Mouse (Mus musculus) mature B cell (primary cell): ENCODE measurements around the gene Flywch1.

Experiments
- in situ Hi-C: fragments of 300-500 bp; cut with MboI; formaldehyde crosslinking; loops from 2 replicates; pipeline ENCODE4 v1.14.3; 2019

Flywch1 gene

DNA sequence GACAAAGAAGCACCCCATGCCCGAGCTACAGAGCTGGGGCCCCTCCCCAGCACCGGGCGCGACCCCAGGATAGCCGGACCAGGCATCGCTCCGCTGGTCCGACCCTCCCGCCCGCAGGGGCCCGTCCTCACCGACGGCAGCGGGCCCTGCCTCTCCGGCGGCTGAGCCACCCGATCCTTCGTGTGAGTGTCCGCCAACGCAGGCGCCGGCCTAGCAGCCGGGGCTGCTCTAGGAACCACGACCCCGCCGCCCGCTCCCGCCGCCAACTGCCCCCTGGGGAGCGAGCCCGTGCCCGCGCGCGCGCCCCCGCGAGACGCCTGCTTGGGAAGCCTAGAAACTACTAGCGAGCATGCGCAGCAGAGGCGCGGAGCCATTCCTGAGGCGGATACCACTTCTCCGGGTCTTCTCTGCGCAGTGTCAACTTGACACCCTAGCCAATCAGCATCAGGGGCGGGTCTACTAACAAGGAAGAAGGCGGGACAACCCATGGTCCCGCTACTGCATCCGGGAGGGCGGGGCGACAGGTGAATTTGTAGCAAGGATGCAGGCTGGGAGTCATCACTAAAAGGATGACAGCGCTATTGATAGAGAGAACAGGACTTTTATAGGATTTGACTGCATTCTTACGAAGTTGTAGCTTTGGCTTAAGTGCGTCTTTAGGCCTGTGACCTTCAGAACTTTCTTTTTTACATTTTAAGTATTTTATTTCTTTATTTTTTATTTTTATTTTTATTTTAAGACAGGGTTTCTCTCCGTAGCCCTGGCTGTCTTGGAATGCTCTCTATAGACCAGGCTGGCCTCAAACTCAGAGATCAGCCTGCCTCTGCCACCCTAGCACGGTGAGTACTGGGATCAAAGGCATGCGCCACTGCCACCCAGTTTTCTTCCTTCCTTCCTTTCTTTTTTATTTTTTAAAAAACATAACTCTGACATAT, at the start of gene Flywch1:
TSS of gene Flywch1 (minus strand) at position 319 of the 935 bp plus-strand sequence.
- in situ Hi-C loops = loop anchor here (10.0 kb wide), 1 partner anchor 183 kb away; the partner anchor contains the start of gene Sbpl

- in situ Hi-C loops = no loop called here
Measured at GRCm38 (mm10) chr17:23820731-23821130, 49.3 kb upstream of the Flywch1 start.

GRCm38 (mm10) chr17:23819235-23819634, 47.8 kb upstream of the Flywch1 start:
- in situ Hi-C loops = no loop called here

DNA sequence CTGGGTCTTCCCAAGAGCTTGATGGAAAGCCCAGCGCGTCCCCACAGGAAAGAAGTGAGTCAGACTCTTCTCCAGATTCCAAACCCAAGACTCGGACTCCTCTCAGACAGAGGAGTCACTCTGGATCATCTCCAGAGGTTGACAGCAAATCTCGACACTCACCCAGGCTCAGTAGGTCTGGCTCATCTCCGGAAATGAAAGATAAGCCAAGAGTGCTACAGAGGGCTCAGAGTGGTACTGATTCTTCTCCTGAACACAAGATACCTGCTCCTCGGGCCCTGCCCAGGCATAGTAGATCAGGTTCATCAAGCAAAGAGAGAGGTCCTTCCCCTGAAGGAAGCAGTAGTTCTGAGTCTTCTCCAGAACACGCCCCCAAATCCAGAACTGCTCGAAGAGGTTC, 47.2 kb upstream of the Flywch1 start:
- in situ Hi-C loops = no loop called here

DNA sequence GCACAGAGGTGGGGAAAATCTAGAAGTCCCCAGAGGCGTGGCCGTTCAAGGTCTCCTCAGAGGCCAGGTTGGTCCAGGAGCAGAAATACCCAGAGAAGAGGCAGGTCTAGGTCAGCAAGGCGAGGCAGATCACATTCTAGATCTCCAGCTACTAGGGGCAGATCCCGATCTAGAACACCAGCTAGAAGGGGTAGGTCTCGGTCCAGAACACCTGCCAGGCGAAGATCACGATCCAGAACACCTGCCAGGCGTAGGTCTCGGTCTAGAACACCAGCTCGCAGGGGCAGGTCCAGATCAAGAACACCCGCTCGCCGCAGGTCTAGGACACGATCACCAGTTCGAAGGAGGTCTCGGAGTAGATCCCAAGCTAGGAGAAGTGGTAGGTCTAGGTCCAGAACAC, 44.2 kb upstream of the Flywch1 start:
- in situ Hi-C loops = no loop called here

DNA sequence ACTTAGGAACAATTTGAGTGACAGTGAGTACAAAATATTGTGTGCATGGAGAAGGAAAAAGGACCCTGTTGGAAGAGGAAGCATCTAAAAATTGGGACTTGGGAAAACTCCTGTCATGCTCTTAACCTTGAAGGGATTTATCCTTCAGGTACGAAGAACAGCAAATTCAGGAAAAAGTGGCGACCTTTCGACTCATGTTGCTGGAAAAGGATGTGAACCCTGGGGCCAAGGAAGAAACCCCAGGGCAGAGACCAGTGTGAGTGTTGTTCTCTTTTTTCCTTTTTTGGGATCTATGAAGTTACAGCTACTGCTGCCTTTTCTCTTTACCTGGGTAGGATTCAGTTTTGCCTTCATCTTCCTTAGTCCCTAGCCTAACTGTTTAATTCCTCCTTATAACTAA, 36.5 kb upstream of the Flywch1 start:
- in situ Hi-C loops = no loop called here

- in situ Hi-C loops = no loop called here
Measured at GRCm38 (mm10) chr17:23806867-23807266, 35.5 kb upstream of the Flywch1 start.

DNA sequence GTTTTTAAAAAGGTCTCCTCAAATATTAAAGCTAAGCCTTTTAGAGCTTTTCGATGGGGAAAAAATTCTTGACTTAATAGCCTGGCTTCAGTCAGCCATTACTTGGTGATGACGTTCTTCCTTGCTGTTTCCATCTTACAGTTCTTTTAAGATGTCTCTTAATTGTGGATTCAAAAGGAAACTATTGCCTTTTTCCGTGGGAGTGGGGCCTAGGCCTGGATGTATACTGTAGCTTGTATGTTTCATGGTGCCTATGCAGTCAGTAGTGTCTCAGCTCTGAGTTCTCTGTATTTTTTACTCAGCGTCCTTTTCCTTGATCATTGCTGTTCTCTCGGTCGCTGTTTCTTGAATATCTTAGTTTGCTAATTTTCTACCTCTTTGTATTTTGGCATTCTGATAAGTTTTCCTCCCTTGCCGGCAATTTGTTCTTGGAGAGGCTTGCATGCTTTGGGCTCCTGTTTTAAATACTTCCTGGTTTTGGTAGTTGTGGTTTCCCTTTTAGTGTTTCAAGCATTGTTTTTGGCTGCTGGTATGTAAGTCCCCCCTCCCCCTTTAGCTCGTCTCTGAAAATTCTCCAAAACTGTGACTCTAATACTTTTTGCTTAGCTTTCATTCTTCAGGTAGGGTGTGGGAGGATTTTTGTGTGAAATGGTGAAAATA, 33.2 kb upstream of the Flywch1 start:
- in situ Hi-C loops = no loop called here

DNA sequence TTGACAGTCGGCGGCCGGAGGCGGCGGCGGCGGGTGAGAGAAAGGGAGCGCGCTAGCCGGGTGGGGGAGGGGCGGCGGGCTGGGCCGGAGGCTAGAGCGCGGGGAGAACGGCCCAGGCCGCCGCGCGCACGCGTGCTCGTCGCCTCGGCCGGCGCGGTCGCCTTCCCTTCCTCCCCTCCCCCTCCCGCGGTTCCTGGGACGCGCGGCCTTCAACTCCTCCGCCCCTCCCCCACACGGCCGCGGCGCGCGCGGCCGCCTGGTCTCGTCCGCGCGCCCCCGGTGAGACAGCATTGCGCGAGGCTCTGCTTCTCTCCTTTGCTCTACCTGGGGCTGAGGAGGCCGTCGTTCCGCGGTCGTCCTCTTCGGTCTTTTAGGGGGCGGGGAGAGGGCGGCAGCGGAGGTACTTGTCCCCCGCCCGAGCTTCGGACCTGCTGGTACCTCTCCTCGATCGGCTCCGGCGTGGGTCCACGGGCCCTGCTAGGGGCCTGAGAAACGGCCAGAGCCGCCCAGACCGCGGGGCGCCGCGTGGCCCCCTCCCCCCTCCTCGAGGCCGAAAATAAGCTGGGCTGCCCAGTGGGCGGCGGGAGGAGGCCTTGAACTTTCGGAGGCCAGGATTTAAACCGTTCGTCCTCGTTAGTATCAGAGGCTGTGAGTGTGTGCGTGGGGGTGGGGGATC, 32.1 kb upstream of the Flywch1 start:
- in situ Hi-C loops = no loop called here

GRCm38 (mm10) chr17:23802746-23803365, 31.5 kb upstream of the Flywch1 start:
- in situ Hi-C loops = no loop called here

DNA sequence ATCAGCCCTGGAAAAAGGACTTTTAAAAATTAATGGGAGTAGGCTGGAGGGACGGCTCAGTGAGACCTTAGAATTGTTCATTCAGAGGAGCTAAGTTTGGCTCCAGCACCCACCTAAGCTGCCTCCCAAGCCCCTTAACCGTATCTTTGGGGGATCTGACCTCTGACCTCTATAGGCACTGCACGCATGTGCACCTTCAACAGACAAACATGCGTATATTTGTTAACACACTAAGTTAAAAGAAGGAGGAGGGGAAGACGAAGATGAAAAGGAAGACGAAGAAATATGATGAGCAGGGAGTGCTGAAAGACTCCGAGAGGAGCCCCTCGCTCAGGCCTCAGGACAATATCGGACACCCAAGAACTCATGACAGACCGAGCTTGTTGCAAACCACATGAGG, 30.2 kb upstream of the Flywch1 start:
- in situ Hi-C loops = no loop called here

DNA sequence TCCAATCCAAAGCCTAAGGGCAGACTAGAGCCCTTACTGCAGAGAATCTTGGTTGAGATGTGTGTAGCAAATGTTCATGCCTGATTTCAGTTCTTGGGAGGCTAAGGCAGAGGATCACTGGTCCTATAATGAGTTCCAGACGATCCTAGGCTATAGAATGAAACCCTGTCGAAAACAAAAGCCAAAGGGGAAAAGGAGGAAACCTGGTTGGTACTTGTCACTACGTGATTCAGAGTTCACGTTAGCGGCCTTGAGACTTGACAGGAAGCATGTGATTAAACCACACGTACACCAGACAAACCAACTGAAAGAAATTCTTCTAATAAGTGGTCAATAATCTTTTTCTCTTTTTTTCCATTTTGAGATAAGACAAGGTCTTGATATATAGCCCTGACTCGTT, 25.9 kb upstream of the Flywch1 start:
- in situ Hi-C loops = no loop called here

DNA sequence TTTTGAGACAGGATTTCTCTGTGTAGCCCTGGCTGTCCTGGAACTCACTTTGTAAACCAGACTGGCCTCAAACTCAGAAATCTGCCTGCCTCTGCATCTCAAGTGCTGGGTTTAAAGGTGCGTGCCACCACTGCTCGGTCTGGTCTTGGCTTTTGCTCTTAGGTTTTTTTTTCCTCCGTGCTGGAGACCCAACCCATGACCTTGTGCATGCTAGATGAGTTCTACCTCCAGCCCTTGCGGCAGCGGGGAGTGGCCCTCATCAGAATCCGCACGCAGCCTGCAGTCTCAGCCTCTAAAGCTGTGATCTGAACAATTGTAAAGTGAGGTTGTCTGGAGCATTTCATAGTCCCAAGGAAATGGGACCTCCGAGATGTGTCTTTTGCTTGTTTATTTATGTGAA, 23.9 kb upstream of the Flywch1 start:
- in situ Hi-C loops = no loop called here

GRCm38 (mm10) chr17:23791079-23791357, 19.6 kb upstream of the Flywch1 start:
- in situ Hi-C loops = no loop called here

DNA sequence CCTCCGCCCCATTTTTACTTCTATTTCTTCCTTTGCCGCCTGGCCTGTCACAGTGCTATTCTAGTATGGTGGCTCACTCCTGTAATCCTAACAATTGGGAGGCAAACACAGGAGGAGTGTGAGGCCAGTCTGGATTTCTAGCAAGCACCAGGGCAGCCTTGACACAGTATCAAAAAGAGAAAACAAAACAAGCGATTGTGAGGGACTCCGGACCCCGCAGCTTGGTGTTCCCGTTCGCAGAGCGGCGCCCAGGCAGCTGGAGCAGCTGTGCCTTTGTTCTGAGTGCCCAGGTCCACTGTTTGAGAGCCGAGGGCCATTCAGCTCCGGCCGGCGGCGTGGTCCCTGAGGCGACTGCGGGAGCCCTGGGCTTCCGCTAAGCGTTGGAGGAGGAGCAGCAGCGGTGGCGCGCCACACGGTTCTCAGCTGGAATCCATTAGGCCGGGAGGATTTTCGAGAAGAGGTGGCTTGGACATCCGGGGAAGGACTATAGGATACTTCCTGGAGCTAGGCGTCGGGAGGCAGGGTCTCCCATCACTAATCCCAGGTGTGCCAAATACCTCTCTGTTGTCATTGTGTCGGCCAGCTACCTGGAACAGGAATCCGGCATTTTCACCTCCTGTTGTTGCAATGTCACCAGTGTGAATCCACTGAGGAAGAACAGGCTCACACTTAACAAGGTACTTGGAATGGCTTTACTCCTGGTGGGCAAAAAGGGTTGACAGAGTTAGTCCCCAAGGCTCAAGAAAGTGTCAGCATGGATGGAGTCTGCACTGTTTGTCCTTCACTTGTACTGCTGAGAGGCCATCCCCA, 19.1 kb upstream of the Flywch1 start, which contains the start of gene Srrm2:
TSS of gene Srrm2 (plus strand) at position 264 of the 810 bp plus-strand sequence.
- in situ Hi-C loops = no loop called here

DNA sequence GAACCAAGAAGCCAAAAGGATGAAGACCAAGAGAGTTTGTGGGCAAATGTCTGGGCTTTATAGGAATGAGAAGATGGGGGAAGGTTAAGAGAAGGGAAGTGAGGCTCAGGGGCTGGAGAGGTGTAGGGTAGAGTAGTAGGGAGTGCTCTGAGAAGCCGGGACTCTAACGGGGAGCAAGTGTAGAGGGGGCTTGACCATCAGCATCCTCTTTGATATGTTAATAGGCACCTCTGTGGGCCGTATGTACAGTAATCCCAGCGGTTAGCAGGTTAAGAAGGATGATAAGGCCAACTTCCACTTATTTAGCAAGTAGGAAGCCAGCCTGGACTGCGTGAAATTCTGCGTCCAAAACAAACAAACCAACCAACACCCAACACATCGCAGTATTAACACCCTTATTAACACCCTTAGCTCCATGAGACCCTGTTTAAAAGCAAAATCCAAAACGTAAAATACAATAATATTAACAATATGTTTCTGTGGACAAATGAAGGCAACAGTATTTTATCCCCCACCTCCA, 18.4 kb upstream of the Flywch1 start:
- in situ Hi-C loops = no loop called here

DNA sequence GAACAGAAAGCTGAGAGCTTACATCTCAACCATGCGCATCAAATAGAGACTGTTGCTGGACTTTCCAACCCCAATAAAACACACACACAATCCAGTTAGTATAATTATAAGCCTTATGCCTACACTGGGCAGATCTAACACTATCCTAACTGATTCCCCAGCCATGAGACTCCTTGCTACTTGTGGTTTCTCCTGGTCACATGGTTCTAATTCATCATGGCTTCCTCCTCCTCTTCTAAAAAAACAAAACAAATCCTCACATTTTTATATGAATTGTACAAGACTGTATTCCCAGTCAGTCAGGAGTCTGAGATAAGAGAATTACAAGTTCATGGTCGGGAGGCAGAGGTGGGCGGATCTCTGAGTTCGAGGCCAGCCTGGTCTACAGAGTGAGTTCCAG, 17.6 kb upstream of the Flywch1 start:
- in situ Hi-C loops = no loop called here

- in situ Hi-C loops = no loop called here
Measured at GRCm38 (mm10) chr17:23786510-23786931, 15.1 kb upstream of the Flywch1 start.

- in situ Hi-C loops = no loop called here
Measured at GRCm38 (mm10) chr17:23785561-23786471, 14.4 kb upstream of the Flywch1 start, which contains the start of gene Flywch2. TSS of gene Flywch2 (minus strand) at chr17:23786081.

GRCm38 (mm10) chr17:23783352-23783751, 11.9 kb upstream of the Flywch1 start:
- in situ Hi-C loops = no loop called here
